In genomic region chr3:107379422-107379821, GRCm38 (mm10) we compare ENCODE assay signal across 8 mouse cellular contexts. TPM values are rescaled to one million over a fixed set of nuclear protein-coding genes. Genes with fewer than 3 reads are reported as not detected.
DNase-seq lines count a peak whose midpoint lies in the region; ATAC-seq and TF ChIP-seq lines count a peak whose summit lies in the region.

No protein-coding gene starts in this region.

- 4% methylated on average over 4 of the region's 4 CpGs for WGBS in midbrain, embryonic 14.5 days
- 8% methylated on average over 4 of the region's 4 CpGs for WGBS in midbrain, embryonic 16.5 days
- 10% methylated on average over 4 of the region's 4 CpGs for WGBS in hindbrain, embryonic 10.5 days
- 4% methylated on average over 4 of the region's 4 CpGs for WGBS in thymus, adult 2 months

- H3K36me3 ChIP-seq in midbrain, embryonic 14.5 days (ENCODE audit: control insufficient read depth, insufficient read depth, low read length), result no peaks in the 10 kb centered on the region
- no peaks in the 10 kb centered on the region for H3K36me3 ChIP-seq in midbrain, embryonic 16.5 days (ENCODE audit: control insufficient read depth, insufficient read depth, low read length)
- no peaks in the 10 kb centered on the region for H3K36me3 ChIP-seq in hindbrain, embryonic 10.5 days
- H3K36me3 ChIP-seq in thymus, adult 2 months (ENCODE audit: control insufficient read depth, insufficient read depth, low read length), result no peaks in the 10 kb centered on the region

- TF ChIP-seq POLR2A in bone marrow macrophage, adult 2 months (IDR thresholded peaks at IDR 0.05; ENCODE audit: borderline replicate concordance, low read depth, low read length), result no peak
- TF ChIP-seq POLR2A in embryonic fibroblast, embryonic 13.5 days (IDR thresholded peaks at IDR 0.05; ENCODE audit: low read depth, low read length), result no peak
- no peak for TF ChIP-seq POLR2A in thymus, adult 2 months (IDR thresholded peaks at IDR 0.05; ENCODE audit: control insufficient read depth, extremely low read depth, insufficient read depth, low read length, poor library complexity)

- no peak for ATAC-seq in midbrain, embryonic 14.5 days (ENCODE audit: low FRiP score, low TSS enrichment)
- no peak for ATAC-seq in midbrain, embryonic 16.5 days
- peak; percentile 51; the same call in 1 of the 2 replicates for ATAC-seq in neutrophil, adult 5-6 weeks (ENCODE audit: extremely low read depth, insufficient number of reproducible peaks, low FRiP score, poor library complexity, severe bottlenecking)

- no peaks in the 10 kb centered on the region for H3K9me3 ChIP-seq in midbrain, embryonic 14.5 days (ENCODE audit: control insufficient read depth, low read length)
- no peaks in the 10 kb centered on the region for H3K9me3 ChIP-seq in midbrain, embryonic 16.5 days (replicated peaks; ENCODE audit: control insufficient read depth, low read length, poor library complexity, severe bottlenecking)
- H3K9me3 ChIP-seq in hindbrain, embryonic 10.5 days, result no peaks in the 10 kb centered on the region

- no peak overlapping the region for H3K4me3 ChIP-seq in midbrain, embryonic 14.5 days (replicated peaks; ENCODE audit: low read depth, low read length)
- no peak overlapping the region for H3K4me3 ChIP-seq in midbrain, embryonic 16.5 days (ENCODE audit: low read depth, low read length)
- H3K4me3 ChIP-seq in bone marrow macrophage, adult 2 months (ENCODE audit: insufficient read depth, low read length), result no peak overlapping the region
- H3K4me3 ChIP-seq in embryonic fibroblast, embryonic 13.5 days (ENCODE audit: insufficient read depth, low read length), result no peak overlapping the region
- H3K4me3 ChIP-seq in hindbrain, embryonic 10.5 days, result no peak overlapping the region
- no peak overlapping the region for H3K4me3 ChIP-seq in thymus, adult 2 months (ENCODE audit: control insufficient read depth, insufficient read depth, low read length)

- no peak overlapping the region for H3K4me2 ChIP-seq in midbrain, embryonic 14.5 days (ENCODE audit: low read length)
- H3K4me2 ChIP-seq in midbrain, embryonic 16.5 days (ENCODE audit: low read length), result no peak overlapping the region

- 0 out of 2 replicates have a peak, but pooled peaks cover 6% of the 10 kb centered on the region for H3K4me1 ChIP-seq in midbrain, embryonic 14.5 days (ENCODE audit: control insufficient read depth, insufficient read depth, low read length)
- 0 out of 2 replicates have a peak, but pooled peaks cover 3% of the 10 kb centered on the region for H3K4me1 ChIP-seq in midbrain, embryonic 16.5 days (ENCODE audit: control insufficient read depth, insufficient read depth, low read length)
- H3K4me1 ChIP-seq in bone marrow macrophage, adult 2 months (ENCODE audit: control insufficient read depth, insufficient read depth, low read length), result no peaks in the 10 kb centered on the region
- H3K4me1 ChIP-seq in embryonic fibroblast, embryonic 13.5 days (ENCODE audit: control insufficient read depth, insufficient read depth, low read length), result no peaks in the 10 kb centered on the region
- H3K4me1 ChIP-seq in hindbrain, embryonic 10.5 days (replicated peaks), result peaks cover 9% of the 10 kb centered on the region; the same call in 1 of the 2 replicates
- H3K4me1 ChIP-seq in thymus, adult 2 months (replicated peaks; ENCODE audit: control insufficient read depth, insufficient read depth, low read length), result no peaks in the 10 kb centered on the region

- no peak overlapping the region for H3K27ac ChIP-seq in midbrain, embryonic 14.5 days (replicated peaks; ENCODE audit: low read depth, low read length)
- H3K27ac ChIP-seq in midbrain, embryonic 16.5 days (ENCODE audit: low read length), result no peak overlapping the region
- no peak overlapping the region for H3K27ac ChIP-seq in bone marrow macrophage, adult 2 months (ENCODE audit: insufficient read depth, low read depth, low read length)
- no peak overlapping the region for H3K27ac ChIP-seq in embryonic fibroblast, embryonic 13.5 days (ENCODE audit: insufficient read depth, low read length)
- no peak overlapping the region for H3K27ac ChIP-seq in hindbrain, embryonic 10.5 days
- no peak overlapping the region for H3K27ac ChIP-seq in thymus, adult 2 months (ENCODE audit: control insufficient read depth, insufficient read depth, low read length)

- intact Hi-C loops in left cerebral cortex, postnatal 4 days (cut with DNase I), result no loop called here

- no peaks in the 10 kb centered on the region for H3K27me3 ChIP-seq in midbrain, embryonic 14.5 days (ENCODE audit: control insufficient read depth, insufficient read depth, low read length)
- H3K27me3 ChIP-seq in midbrain, embryonic 16.5 days (ENCODE audit: control insufficient read depth, insufficient read depth, low read depth, low read length), result no peaks in the 10 kb centered on the region
- H3K27me3 ChIP-seq in hindbrain, embryonic 10.5 days (ENCODE audit: insufficient read depth, poor library complexity, severe bottlenecking), result no peaks in the 10 kb centered on the region
- H3K27me3 ChIP-seq in thymus, adult 2 months (ENCODE audit: control insufficient read depth, insufficient read depth, low read length), result no peaks in the 10 kb centered on the region

- peak; percentile 70 for DNase-seq in midbrain, embryonic 14.5 days
- peak; percentile 72 for DNase-seq in hindbrain, embryonic 10.5 days (ENCODE audit: low spot score)
- DNase-seq in left cerebral cortex, postnatal 4 days, result peak; percentile 65
- DNase-seq in thymus, adult 2 months, result peak; percentile 66

- no peak overlapping the region for H3K9ac ChIP-seq in midbrain, embryonic 14.5 days (replicated peaks; ENCODE audit: low read length)
- H3K9ac ChIP-seq in midbrain, embryonic 16.5 days (ENCODE audit: low read depth, low read length), result no peak overlapping the region

- TF ChIP-seq CTCF in bone marrow macrophage, adult 2 months (IDR thresholded peaks at IDR 0.05; ENCODE audit: low read depth, low read length), result peak; percentile 46; the same call in 1 of the 2 replicates
- peak; percentile 33; the same call in 1 of the 2 replicates for TF ChIP-seq CTCF in embryonic fibroblast, embryonic 13.5 days (IDR thresholded peaks at IDR 0.05; ENCODE audit: borderline replicate concordance, insufficient read depth, low read length)
- peak; percentile 74; the same call in 1 of the 2 replicates for TF ChIP-seq CTCF in thymus, adult 2 months (IDR thresholded peaks at IDR 0.05; ENCODE audit: borderline replicate concordance, control insufficient read depth, extremely low read depth, insufficient read depth, low read length, poor library complexity)

RNA-seq across cellular contexts. Expression of gene Rbm15, which starts 45.9 kb away (rescaled TPM):
- polyA plus RNA-seq in midbrain, embryonic 14.5 days (2014; fragmentation: Nextera tagmentation; extraction: Ambion mirVana), result 9.1 and 10.3 TPM in 2 replicates
- 5.7 and 6.5 TPM in 2 replicates for polyA plus RNA-seq in midbrain, embryonic 16.5 days (2015; fragmentation: Nextera tagmentation; extraction: Ambion mirVana)
- 16.0 and 16.9 TPM in 2 replicates for polyA plus RNA-seq in bone marrow macrophage, adult 2 months (2012; ENCODE audit: insufficient read depth, insufficient read length, missing spikeins)
- 18.2 and 19.0 TPM in 2 replicates for polyA plus RNA-seq in embryonic fibroblast, embryonic 13.5 days (2011; ENCODE audit: insufficient read length, low read depth, missing spikeins)
- 12.9 and 16.5 TPM in 2 replicates for polyA plus RNA-seq in hindbrain, embryonic 10.5 days (2016; fragmentation: Nextera tagmentation; extraction: Ambion mirVana)
- total RNA-seq in left cerebral cortex, postnatal 4 days (2021), result 10 to 100 TPM; 24.3 to 24.6 TPM
- 32.9 and 36.9 TPM in 2 replicates for total RNA-seq in neutrophil, adult 5-6 weeks (2017)
- 16.4 and 20.9 TPM in 2 replicates for polyA plus RNA-seq in thymus, adult 2 months (2012; rRNA removed)
